Mouse (Mus musculus): Measurements from ENCODE around the gene Tbc1d19.

- TF ChIP-seq CTCF (IDR thresholded peaks at IDR 0.05; ENCODE audit: low read depth) (no peak), EP300 (IDR thresholded peaks at IDR 0.05; ENCODE audit: low read depth) (no peak; the same call in 1 of the 2 replicates)
Measured at GRCm38 (mm10) chr5:53937187-53937586, 127.8 kb downstream of the Tbc1d19 start.
